Mouse (Mus musculus) thymus, postnatal 36 days (tissue): ENCODE measurements around the gene Socs2.
A peak's percentile ranks its signal among the peaks of the same experiment; 100 is the strongest.

ENCODE experiments used
- DNase-seq, 2 experiments: peaks; one replicate each; pipeline ENCODE4 v3.0.0; 2022; ENCODE audit warnings: mixed read lengths in 2 of 2

The Socs2 gene

GRCm38 (mm10) chr10:95416685-95417495 is at the start of gene Socs2:
Socs2 (minus strand) TSS chr10:95417180.
- peak; percentile 48 to 59 for DNase-seq

GRCm38 (mm10) chr10:95465485-95465896 is 48.5 kb upstream of the Socs2 start:
- DNase-seq = no peak

DNA sequence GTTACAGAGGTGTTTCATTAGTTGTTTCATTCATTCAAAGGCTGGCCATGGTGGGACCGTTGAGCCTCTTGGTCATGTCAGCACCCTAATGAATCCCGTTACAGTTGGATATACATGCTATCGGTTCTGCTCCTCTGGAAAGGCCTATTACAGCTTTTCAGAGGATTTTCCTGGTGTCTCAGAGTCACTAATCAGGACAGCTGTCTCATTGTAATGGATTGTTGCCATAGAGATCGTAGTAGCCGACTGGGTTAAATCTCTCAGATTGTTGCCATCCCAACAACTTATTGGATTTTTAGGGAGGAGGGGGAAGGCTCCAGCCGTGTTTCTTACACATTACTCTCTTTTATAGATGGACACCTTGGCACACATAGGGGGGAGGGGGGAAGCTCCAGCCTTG is 47.5 kb upstream of the Socs2 start:
- DNase-seq = no peak

GRCm38 (mm10) chr10:95462231-95462630 is 45.3 kb upstream of the Socs2 start:
- no peak for DNase-seq

GRCm38 (mm10) chr10:95461053-95461553 is 44.1 kb upstream of the Socs2 start:
- DNase-seq = no peak

DNA sequence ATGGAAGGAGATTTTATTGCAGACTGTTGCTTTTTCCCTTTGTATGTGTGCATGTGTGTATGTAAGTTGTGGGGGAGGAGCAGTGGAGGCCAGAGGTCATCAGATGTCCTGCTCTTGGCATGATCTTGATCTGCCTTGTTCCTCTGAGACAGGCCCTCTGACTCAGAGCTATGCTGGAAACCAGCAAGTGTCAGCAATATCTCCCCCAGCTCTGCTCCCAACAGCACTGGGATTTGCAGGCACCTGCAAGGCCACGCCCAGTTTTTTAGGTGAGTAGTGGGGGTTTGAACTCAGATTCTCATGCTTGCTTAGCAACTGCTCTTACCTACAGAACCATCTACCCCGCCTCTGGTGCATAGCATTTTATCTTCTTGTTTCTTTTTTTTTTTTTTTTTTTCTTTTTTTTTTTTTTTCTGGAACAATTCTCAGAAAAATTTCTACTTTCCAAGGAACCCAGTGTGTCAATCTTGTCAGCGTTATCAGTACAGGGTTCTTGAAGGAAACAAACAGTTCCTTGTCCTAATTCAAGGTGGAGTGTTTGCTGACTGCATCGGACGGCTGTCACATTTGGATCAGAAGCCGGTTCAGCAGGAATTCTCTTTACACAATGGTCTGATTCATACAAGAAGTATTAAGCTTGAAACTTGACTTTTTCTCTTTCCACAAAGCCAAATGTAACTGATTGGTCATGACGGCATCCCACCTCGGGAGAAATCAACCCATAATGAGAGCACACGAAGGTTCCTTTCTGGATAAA is 41.2 kb upstream of the Socs2 start:
- DNase-seq = no peak

DNA sequence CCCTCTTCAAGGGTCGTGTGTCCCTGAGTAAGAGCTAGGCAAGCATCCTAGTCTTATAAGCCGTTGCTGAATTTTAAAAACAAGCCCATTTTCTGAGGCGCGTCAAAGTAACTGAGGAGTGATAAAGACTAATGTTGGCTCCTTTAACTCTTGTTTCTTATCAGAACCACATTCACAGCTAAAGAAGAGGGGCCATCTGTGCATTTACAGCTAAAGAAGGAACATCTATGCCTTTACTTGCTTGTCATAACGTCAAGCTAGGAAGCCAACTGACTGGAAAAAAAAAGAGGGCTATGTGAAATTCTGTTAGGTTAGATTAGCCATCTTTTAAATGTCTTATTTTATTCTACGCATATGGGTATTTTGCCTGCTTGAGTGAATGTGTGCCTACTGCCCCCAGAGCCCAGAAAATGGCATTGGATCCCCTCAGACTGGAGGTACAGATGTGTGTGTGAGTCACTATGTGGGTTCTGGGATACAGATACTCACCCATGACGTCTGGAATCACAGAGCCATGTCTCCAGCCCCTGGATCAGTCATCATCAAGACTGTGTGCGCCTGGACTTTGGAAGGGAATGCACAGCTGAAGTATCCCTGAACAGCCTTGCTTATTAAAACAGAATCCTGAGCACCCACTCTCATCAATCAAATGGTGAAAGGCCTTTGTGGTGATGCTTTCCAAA is 40.5 kb upstream of the Socs2 start:
- DNase-seq = no peak

- no peak for DNase-seq
Observed at GRCm38 (mm10) chr10:95456103-95456502, 39.1 kb upstream of the Socs2 start.

- no peak for DNase-seq
Observed at GRCm38 (mm10) chr10:95453282-95453681, 36.3 kb upstream of the Socs2 start.

GRCm38 (mm10) chr10:95449033-95449432 is 32.1 kb upstream of the Socs2 start:
- DNase-seq = no peak

DNA sequence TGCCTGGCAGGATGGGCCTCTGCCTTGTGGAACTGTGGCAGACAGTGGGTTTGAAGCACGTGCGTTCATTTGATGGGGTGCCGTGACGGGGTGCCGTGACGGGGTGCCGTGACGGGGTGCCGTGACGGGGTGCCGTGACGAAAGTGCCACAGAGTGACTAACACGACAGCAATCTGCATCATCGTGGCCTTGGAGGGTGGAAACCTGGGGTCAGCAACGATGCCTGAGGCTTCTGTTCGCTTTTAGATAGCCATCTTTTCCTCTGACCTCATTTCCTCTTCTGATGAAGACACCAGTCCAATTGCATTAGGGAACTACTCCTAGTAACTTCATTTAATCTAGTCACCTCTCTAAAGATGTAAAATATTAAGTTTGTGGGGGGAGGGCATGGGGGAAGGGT is 31.0 kb upstream of the Socs2 start:
- no peak for DNase-seq

- no peak for DNase-seq
Observed at GRCm38 (mm10) chr10:95445104-95446056, 28.4 kb upstream of the Socs2 start.

DNA sequence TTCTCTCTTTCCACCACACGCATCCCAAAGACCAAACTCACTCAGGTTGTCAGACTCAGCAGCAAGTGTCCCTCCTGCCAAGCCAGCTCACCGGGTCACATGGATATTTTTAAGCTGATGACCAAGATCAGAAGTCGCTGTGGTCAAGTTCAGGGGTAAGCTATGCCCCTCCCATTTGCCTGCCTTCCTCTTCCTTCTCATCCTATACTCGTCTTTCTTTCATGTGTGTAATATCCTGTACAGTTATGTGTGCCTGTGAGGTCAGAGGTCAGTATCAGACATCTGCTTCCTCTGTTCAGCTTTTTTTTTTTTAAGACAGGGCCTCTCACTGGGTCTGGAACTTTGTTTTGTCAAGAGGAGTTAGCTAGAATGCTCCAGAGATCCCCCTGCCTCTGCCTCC is 25.4 kb upstream of the Socs2 start:
- DNase-seq = no peak

DNA sequence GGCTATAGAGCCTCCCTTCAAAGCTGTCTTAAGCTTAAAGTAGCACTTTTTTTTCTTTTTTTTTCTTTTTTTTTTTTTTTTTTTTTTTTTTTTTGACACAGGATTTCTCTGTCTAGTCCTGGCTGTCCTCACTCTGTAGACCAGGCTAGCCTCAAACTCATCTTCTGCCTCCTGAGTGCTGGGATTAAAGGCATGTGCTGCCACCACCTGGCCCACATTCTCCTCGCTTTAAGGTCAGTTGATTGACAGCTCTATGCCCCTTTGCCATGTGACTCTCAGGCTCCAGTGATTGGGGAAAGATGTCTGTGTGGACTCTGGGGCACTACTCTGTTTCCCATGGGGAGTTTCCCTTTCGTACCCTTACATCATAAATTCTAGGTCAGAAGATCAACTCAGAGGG is 23.6 kb upstream of the Socs2 start:
- DNase-seq = peak in 1 of 2 experiments; percentile 3

- DNase-seq = no peak
Observed at GRCm38 (mm10) chr10:95439718-95440339, 22.8 kb upstream of the Socs2 start.

DNA sequence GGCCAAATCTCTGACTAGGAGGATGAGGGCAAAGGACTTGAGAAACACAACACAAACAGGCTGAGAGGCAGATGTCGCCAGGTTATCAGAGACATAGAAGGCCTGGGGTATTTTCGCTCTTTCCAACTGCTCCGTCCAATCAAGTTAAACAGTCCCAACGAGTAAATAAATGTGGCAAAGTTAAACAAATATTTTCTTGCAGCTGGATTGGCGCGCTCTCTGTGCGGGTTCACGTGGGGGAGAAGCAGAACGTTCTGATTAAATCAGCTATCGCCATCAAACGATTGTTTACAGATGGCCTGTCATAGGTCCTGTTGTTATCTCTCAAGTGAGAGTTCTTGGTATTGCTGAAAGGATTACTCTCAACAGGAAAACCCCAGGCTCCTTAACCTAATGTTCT is 22.0 kb upstream of the Socs2 start:
- no peak for DNase-seq

- DNase-seq = no peak
Observed at GRCm38 (mm10) chr10:95430271-95430670, 13.3 kb upstream of the Socs2 start.

- no peak for DNase-seq
Observed at GRCm38 (mm10) chr10:95429111-95429510, 12.1 kb upstream of the Socs2 start.

DNA sequence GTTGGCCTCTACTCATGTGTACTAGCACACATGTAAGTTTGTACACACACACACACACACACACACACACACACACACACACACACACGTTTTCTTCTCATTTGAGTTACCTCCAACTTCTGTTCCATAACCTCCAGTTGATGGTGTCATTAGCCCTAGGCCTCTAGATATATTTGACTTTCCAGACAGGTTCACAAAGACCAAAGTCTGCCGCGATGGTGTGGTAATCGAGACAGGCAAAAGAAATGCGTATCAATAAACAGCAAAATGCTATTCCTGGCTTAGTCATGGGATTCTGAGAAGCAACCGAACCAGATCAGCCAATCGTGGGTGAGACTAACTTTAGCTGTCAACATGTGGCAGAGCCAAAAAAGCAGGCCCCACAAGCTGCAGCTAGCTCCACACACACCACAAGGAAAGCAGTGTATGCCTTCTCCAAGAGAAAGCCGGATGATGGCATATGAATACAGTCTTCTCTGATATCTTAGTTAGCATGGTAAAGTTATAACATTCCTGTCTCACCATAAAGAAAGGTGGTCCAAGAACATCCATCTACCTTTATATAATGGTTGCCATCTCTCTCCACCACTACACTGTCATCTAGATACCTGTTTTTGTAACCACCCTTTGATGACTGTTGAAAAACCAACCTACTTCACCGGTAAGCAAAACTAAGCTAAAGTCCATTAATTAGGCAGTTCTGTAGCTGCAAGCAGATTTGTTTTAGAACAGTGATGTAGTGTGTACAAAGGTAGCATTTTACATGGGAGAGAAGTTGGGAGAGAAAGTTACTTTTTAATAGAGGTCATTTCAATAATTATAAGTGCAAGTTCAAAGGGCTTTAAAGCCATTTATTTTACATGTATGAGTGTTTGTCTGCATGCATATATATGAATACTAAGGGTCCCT is 9.5 kb upstream of the Socs2 start:
- no peak for DNase-seq

DNA sequence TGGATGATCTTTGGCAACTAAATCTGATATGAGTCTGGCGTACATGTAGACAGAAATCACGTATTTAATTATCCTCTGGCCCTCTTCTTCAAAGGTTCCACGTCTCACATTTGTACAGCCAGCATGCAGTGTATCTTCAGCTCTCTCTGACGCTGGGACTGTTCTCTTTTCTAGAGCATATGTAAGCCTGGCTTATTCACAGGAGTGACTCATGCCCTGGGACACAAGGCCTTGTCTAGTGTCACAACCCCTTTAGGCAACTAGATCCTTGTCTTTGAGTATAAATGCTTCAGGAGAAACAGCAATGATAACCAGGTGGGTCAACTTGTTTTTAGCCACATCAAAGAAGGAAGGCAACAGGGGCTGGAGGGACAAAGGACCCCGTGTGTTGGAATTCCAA is 5.7 kb upstream of the Socs2 start:
- no peak for DNase-seq

DNA sequence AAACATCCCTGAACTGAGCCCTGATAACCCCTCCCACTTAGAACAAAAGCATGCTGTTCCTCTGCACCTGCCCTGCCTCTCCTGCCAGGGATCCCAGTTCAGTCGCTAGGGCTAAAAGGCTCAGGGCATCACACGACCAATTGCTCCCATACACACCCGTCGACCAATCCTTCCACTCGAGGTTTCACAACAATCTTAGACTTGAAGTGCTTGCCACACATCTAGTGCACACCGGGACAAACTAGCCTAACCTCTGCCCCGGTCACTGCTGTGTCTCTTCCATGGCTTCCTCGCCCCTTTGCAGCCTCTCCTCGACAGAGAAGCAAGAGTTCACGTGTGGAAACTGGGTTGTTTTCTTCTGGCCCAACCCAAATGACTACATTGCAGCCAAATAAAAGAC is 3.3 kb upstream of the Socs2 start:
- no peak for DNase-seq
